Mouse (Mus musculus): ENCODE data around the gene Ist1.

GRCm38 (mm10) chr8:109694154-109694553, 1.1 kb upstream of the Ist1 start:
- TF ChIP-seq CTCF (IDR thresholded peaks at IDR 0.05; ENCODE audit: low read depth, low read length), result no peak
- no peak for TF ChIP-seq POLR2A (IDR thresholded peaks at IDR 0.05; ENCODE audit: extremely low read depth, insufficient read depth, low read length)

All from liver, adult 2 months (tissue).